Mouse (Mus musculus) layer of hippocampus, adult 2 months (tissue): Measurements from ENCODE around the gene Gm29427. TPM values are rescaled to one million over a fixed set of nuclear protein-coding genes. Genes with fewer than 3 reads are reported as not detected.

Experiments
- DNase-seq, 2 experiments: peaks; one replicate each; pipeline ENCODE4 v3.0.0; 2022; ENCODE audit warnings: low spot score in 2 of 2
- H3K27ac ChIP-seq: fragments of 200-600 bp; 2 replicates; pipeline ENCODE4 v1.8.1; 2022
- H3K4me3 ChIP-seq: fragments of 200-600 bp; 2 replicates; pipeline ENCODE4 v1.8.1; 2022; ENCODE audit warnings: mild to moderate bottlenecking
- CTCF ChIP-seq: fragments of 200-600 bp; conservative IDR thresholded peaks from 2 replicates; pipeline ENCODE4 v1.8.1; 2022; ENCODE audit warnings: antibody characterized with exemption, mild to moderate bottlenecking, moderate library complexity
- total RNA-seq, 2 experiments: library from RNA; stranded (reverse); gene quantifications; 2 replicates each; pipeline ENCODE4 v1.2.3; 2021

The Gm29427 gene
- total RNA-seq, 2 experiments from 2014 or later, result not detected

DNA sequence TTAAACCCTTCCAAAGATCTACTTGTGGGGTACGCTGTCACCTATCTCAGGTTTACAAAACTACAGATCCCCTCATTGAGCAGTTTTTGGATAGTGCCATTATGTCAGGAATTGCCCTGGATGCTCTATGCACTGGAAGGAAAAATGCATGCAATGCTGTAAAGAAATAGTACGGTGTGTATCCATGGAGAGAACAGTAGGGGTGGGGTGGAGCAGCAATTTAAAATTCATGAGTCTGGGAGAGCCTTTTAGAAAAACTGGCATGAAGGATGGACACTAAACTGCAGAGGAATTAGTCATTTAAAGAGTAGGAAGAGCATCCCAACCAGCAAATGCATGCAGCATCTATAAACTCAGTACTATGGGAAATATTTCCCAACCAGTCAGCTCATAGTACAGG is 10.8 kb upstream of the Gm29427 start:
- H3K4me3 ChIP-seq, result no peak overlapping the region
- no peak for DNase-seq
- H3K27ac ChIP-seq, result no peak overlapping the region
- no peak for TF ChIP-seq CTCF

DNA sequence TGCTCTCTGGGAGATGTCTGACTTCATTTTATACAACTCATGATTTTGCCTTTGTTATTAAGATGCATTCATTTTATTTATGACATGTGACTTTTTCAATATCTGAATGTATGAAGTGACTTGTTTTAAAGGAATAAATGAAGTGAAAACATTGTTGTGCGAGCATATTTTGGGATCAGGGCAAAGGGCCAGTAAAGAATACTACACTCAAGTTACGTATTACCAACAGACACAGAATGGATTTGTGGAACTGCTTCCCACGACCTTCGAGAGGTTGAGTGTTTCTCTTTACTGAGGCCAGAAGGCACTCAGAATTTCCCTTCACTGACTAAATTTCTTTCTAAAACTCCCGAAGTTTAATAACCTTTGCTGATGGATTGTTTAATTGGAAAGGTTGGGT is 8.6 kb upstream of the Gm29427 start:
- Histone ChIP-seq H3K27ac (no peak overlapping the region), H3K4me3 (no peak overlapping the region)
- DNase-seq, result no peak
- TF ChIP-seq CTCF, result no peak

DNA sequence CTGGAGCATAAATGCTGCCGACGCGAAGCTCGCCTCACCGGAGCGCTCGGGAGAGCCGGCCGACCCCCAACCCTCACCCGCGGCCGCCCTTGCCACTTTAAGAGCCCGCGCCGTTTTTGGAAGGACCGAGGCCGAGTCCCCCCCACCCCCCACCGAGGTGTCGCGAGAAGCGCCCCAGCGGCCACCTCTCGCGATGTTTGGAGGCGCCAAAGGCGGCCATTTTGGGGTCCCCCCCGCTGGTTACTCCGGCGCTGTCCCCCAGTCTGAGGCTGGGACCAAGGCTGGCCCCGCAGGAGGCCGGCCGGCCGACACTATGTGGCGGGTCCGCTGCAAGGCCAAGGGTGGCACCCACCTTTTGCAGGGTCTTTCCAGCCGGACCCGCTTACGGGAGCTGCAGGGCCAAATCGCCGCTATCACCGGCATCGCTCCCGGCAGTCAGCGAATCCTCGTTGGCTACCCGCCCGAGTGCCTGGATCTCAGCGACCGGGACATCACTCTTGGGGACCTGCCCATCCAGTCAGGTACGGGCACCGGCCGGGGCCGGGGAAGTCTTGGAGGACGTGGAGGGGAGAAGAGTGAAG is 1.8 kb upstream of the Gm29427 start, which contains the start of gene Yod1:
TSS of gene Yod1 (plus strand) at position 37 of the 581 bp plus-strand sequence.
- peak; percentile 82 to 91 for DNase-seq
- peak within 1 kb of the TSS; percentile 95 for H3K27ac ChIP-seq
- no peak; the same call in 1 of the 2 replicates for TF ChIP-seq CTCF
- H3K4me3 ChIP-seq, result peak within 1 kb of the TSS; percentile 100

DNA sequence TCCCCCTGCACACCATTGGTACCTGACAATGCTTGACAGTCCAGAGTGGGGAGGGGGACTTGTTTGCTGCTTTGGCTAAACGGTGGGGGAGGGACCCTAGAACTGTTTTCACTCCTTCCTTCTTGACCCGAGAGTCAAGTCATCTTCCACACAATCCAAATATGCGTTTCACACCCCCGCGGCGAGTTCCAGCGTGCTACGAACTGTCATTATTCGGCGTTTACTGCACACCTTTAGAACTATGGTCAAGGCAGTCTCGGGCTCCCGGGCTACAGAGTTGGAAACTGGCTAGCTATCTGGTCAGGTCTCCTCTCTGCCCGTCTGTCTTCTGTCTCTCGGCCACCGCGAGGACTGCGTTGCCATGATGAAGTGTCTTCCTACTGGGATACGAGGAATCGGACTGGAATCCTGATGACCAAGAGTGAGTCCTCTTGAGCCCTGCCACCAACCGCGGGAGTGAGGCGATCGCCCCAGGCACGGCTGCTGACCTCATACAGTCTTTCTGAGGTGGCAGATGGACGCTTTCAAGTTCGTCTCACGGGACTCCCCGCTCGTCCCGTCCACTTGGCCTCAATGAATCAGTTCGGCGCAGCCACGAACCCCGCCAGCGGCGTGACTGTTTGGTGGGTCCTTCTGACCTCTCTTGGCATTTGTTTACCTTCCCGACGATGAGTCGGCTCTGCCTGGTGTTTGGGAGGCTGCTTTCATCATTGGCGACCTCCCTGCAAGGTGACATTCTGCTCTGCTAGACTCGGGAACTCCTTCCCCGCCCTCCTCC is 1.1 kb upstream of the Gm29427 start:
- peak overlapping the region; percentile 95 for H3K27ac ChIP-seq
- peak in 1 of 2 experiments; percentile 40 for DNase-seq
- TF ChIP-seq CTCF, result no peak
- peak overlapping the region; percentile 100 for H3K4me3 ChIP-seq

DNA sequence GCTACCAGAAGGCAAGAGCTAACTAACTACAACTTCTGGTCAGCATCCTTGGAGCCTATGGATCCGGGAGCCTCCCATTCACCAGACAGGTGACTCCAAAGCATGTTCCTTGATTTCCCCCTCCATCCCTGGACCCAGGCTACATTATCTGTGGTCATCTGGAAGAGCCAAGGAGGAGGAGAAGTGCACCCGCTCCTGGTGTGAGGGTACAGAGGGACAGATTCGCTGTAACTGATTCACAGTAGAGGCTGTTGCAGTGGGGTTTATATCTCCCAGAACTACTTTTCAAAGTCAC is 566 bp upstream of the Gm29427 start:
- DNase-seq, result no peak
- H3K27ac ChIP-seq, result peak overlapping the region; percentile 95
- peak overlapping the region; percentile 100 for H3K4me3 ChIP-seq
- TF ChIP-seq CTCF, result no peak

DNA sequence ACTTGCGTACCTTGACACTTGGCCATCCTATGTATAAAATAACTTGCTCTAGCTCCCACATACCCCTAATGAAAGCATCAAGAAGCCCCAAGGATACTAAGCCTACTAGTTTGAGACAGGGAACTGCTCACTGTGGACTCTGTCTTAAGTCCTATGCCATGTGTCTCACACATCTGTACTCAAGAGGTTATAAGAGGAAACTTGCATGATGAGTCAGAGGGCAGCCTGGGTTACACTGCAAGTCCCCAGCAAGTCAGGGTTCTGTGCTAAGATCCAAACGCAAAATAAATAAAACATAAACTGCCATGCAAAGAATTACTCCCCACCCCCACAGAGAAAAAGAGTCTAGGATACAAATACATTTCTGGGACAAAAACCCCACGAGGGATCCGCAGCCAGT is 1.6 kb downstream of the Gm29427 start:
- Histone ChIP-seq H3K27ac (no peak overlapping the region), H3K4me3 (no peak overlapping the region)
- no peak for DNase-seq
- no peak for TF ChIP-seq CTCF

DNA sequence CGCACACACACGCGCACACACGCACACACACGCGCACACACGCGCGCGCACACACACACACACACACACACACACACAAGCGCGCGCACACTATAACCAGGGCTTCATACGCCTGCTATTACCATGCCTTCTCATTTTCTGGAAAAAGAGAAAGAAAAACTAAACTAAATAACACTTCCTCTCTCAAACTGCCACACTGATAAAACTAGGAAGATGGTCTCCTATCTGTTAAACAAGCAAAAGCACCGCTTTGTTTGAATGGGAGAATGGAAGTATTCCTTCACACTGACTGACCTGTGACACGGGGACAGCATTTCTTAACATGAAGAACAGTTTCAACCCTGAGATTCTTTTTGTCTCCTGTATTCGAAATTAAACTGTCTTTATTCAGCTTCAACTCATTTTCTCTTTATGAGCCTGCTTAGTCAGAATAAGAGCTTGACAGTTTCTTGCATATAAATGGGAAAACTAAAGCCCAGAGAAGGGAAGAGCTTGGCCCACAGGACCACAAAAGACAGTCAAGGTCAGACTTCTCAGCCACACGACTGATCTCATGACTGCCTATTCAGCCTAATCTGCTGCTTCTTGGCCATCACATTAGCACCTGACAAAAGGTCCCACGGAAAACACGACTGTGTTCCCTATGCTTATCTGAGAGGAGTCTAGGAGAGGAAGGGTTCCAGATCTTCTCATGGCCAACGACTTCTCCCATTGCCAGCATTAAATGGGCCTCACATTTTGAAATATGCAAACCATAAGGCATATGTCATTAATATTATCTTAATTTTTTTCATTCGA is 5.1 kb downstream of the Gm29427 start:
- no peak overlapping the region for H3K27ac ChIP-seq
- H3K4me3 ChIP-seq, result no peak overlapping the region
- no peak for TF ChIP-seq CTCF
- DNase-seq, result no peak

DNA sequence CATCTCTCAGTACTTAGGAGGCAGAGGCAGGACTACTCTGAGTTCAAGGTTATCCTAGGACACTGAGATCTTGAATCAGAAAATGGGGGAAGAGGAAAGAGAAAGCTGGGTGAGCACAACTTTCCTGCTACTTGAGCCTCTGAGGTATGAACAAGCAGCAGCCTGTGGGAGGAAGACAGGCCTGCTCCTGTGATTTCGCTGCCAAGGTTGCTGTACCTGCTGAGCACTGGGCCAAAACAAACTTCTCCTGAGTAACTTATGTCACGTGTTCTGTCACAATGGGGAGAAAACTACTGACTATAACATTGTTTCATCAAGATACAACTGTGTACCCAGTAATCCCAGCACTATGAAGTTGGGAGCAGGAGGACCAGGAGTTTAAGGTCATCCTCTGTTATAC is 12.0 kb downstream of the Gm29427 start:
- no peak for TF ChIP-seq CTCF
- no peak for DNase-seq
- no peak overlapping the region for H3K27ac ChIP-seq
- no peak overlapping the region for H3K4me3 ChIP-seq

DNA sequence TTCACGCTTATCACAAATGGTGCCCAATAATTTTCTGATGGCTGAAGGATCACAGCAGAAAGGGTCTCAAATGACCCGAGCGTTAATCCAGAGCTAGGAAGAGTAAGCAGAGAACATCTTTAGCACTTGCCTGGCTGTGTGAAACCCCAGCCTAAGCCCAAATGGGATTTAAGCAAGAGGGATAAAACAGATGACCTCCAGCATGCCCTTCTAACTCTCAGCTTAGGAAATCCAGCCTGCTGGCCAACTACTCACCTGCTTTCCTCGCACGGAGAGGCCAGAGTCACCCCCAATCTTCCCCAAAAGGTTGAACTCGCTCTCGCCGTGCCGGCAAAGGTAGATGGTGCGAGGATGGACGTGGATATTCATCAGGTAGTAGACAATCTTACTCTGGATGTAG is 13.6 kb downstream of the Gm29427 start:
- Histone ChIP-seq H3K4me3 (no peak overlapping the region), H3K27ac (no peak overlapping the region)
- DNase-seq, result no peak
- TF ChIP-seq CTCF, result no peak

DNA sequence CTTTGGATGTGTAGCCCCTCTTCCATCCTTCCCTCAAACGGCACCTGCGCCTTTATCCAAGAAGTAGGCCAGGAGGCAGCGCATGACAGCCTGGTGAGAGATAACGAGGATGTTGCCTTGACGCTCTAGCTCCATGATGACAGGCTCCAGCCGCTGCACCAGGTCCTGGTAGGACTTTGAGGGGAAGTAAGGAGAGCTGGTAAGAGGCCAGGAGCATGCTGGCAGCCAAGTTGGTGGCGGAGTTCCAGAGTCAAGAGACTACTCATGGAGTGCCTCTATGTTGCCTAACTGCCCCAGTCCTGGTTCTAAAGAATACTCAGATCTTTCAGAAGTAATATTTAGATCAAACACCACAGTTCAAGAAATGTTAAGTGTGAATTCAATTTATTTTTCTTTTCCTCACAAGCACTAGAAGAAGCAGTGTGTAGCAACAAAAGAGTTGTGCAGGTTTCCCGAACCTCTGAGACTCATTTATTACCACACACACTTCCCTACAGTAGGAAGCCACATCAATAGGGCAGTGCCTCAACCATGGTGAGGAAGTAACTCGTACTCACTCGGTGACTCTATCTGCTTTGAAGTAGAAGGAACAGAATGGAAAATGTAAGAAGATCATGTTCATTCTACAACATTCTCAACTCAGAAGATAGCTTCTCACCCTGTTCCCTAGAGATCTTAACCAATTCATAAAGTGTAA is 15.5 kb downstream of the Gm29427 start:
- no peak overlapping the region for H3K4me3 ChIP-seq
- no peak for TF ChIP-seq CTCF
- peak in 1 of 2 experiments; percentile 36 for DNase-seq
- H3K27ac ChIP-seq, result peak overlapping the region; percentile 18; the same call in 1 of the 2 replicates

DNA sequence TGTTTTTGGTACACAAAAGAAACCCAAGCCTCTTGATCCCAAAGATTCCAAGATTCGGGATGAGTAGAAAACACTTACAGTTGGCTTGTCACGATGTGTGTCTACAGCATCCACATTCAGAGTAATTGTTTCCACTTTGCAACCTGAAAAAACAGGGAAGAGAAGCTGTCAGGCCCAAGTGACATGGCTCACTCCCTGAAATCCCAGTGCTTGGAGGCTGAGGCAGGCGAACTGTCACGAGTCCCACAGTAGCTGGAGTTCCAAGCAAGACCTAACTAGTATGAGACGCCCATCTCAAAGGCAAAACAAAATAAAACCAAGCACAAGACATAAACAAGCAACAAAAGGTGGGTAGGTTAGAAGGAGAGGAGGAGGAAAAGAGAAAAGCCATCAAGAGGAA is 17.0 kb downstream of the Gm29427 start:
- H3K27ac ChIP-seq, result no peak overlapping the region
- TF ChIP-seq CTCF, result no peak
- no peak for DNase-seq
- no peak overlapping the region for H3K4me3 ChIP-seq

DNA sequence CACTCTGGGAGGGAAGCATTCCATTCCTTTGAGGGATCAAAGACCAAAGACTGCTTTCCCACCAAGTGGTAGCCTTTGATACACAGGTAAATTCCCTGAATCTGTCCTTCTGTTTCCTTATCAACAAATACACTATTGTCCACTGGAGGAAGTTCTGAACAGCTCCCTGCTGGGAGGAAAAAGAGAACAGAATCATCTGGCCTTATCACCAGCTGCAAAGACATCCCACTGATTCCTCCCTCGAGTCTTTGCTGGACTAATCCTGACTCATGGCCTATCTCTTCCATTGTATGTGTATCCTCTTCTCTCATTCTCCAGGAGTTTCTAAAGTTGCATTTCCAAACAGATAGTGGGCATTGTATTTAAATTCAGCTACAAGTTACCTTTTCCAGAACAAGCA is 31.7 kb downstream of the Gm29427 start:
- TF ChIP-seq CTCF, result no peak

More for the DNA sequence above, 31.7 kb downstream of the Gm29427 start:
- no peak for DNase-seq
- Histone ChIP-seq H3K27ac (no peak overlapping the region), H3K4me3 (no peak overlapping the region)
